Mouse (Mus musculus) midbrain, embryonic 12.5 days (tissue): Measurements from ENCODE around the gene Bmi1. TPM values are rescaled to one million over a fixed set of nuclear protein-coding genes. Genes with fewer than 3 reads are reported as not detected.
A peak's percentile ranks its signal among the peaks of the same experiment; 100 is the strongest.

Source experiments
- ATAC-seq: fragments of 200-750 bp; cut with Nextera tagmentation; 2 replicates; pipeline ENCODE4 v1.8.0; 2017; ENCODE audit warnings: low read depth, moderate TSS enrichment, moderate library complexity; ENCODE audit not compliant: low FRiP score
- H3K27ac ChIP-seq: fragments of 300-500 bp; sonication (generic); replicated peaks from 2 replicates; pipeline ENCODE4 v1.5.1; 2016; ENCODE audit warnings: mild to moderate bottlenecking
- H3K27me3 ChIP-seq: fragments of 300-500 bp; sonication (generic); 2 replicates; pipeline ENCODE4 v1.6.1; 2016; ENCODE audit warnings: mild to moderate bottlenecking
- H3K36me3 ChIP-seq: fragments of 300-500 bp; sonication (generic); 2 replicates; pipeline ENCODE4 v1.6.1; 2016
- H3K4me1 ChIP-seq: fragments of 300-500 bp; sonication (generic); 2 replicates; pipeline ENCODE4 v1.6.1; 2016
- H3K4me2 ChIP-seq: fragments of 300-500 bp; sonication (generic); replicated peaks from 2 replicates; pipeline ENCODE4 v1.6.1; 2016; ENCODE audit warnings: mild to moderate bottlenecking, moderate library complexity
- H3K4me3 ChIP-seq: fragments of 300-500 bp; sonication (generic); 2 replicates; pipeline ENCODE4 v1.5.1; 2016; ENCODE audit warnings: mild to moderate bottlenecking
- H3K9ac ChIP-seq: fragments of 300-500 bp; sonication (generic); replicated peaks from 2 replicates; pipeline ENCODE4 v1.6.1; 2016; ENCODE audit warnings: mild to moderate bottlenecking, moderate library complexity
- H3K9me3 ChIP-seq: fragments of 300-500 bp; sonication (generic); 2 replicates; pipeline ENCODE4 v1.6.1; 2016; ENCODE audit warnings: mild to moderate bottlenecking
- WGBS: fragments of 180-500 bp; shearing (Covaris S2); methylation state at CpG from one replicate; pipeline ENCODE4 v1.1.7; 2016; 5-methylcytosine and 5-hydroxymethylcytosine counted together
- polyA plus RNA-seq: library from polyadenylated mRNA; unstranded; fragments of >200 nt; fragmentation: Nextera tagmentation; extraction: Ambion mirVana; gene quantifications from 2 replicates; pipeline ENCODE4 v1.2.1, GENCODE M21; 2016

Gene Bmi1
- 36.4 and 44.4 TPM in 2 replicates for polyA plus RNA-seq

- H3K4me1 ChIP-seq = peaks cover 47% of the 10 kb centered on the region
- H3K36me3 ChIP-seq = no peaks in the 10 kb centered on the region
- H3K4me2 ChIP-seq = peak within 1 kb of the TSS; percentile 81
- peak within 1 kb of the TSS; percentile 98 for H3K27ac ChIP-seq
- H3K9me3 ChIP-seq = no peaks in the 10 kb centered on the region
- peaks cover 39% of the 10 kb centered on the region for H3K27me3 ChIP-seq
- peak within 1 kb of the TSS; percentile 88 for H3K4me3 ChIP-seq
- 1% methylated on average over 43 of the region's 77 CpGs for WGBS
- peak within 1 kb of the TSS; percentile 95 for H3K9ac ChIP-seq
- ATAC-seq = peak; percentile 76
These were observed at the start of gene Bmi1 for GRCm38 (mm10) chr2:18676936-18677491. Bmi1 (plus strand) TSS chr2:18677018.

- Histone ChIP-seq H3K9me3 (no peaks in the 10 kb centered on the region), H3K27ac (no peak overlapping the region), H3K4me2 (no peak overlapping the region), H3K27me3 (no peaks in the 10 kb centered on the region), H3K36me3 (no peaks in the 10 kb centered on the region), H3K4me3 (no peak overlapping the region), H3K9ac (no peak overlapping the region), H3K4me1 (no peaks in the 10 kb centered on the region)
- no peak for ATAC-seq
- 83% methylated on average over 5 of the region's 5 CpGs for WGBS
These were observed 46.3 kb upstream of the Bmi1 start for GRCm38 (mm10) chr2:18630547-18630946.

GRCm38 (mm10) chr2:18635052-18635451 lies 41.8 kb upstream of the Bmi1 start:
- Histone ChIP-seq H3K36me3 (no peaks in the 10 kb centered on the region), H3K4me1 (no peaks in the 10 kb centered on the region), H3K9me3 (0 out of 2 replicates have a peak, but pooled peaks cover 3% of the 10 kb centered on the region), H3K4me2 (no peak overlapping the region), H3K27me3 (no peaks in the 10 kb centered on the region), H3K27ac (no peak overlapping the region), H3K4me3 (no peak overlapping the region), H3K9ac (no peak overlapping the region)
- ATAC-seq = no peak
- 88% methylated on average over 8 of the region's 8 CpGs for WGBS

- H3K36me3 ChIP-seq = no peaks in the 10 kb centered on the region
- H3K27ac ChIP-seq = no peak overlapping the region
- 73% methylated on average over 4 of the region's 4 CpGs for WGBS
- no peaks in the 10 kb centered on the region for H3K9me3 ChIP-seq
- no peak for ATAC-seq
- no peak overlapping the region for H3K4me2 ChIP-seq
- H3K9ac ChIP-seq = no peak overlapping the region
- H3K4me1 ChIP-seq = no peaks in the 10 kb centered on the region
- no peak overlapping the region for H3K4me3 ChIP-seq
- no peaks in the 10 kb centered on the region; the same call in 1 of the 2 replicates for H3K27me3 ChIP-seq
These were observed 28.3 kb upstream of the Bmi1 start for GRCm38 (mm10) chr2:18648563-18648962.

GRCm38 (mm10) chr2:18654821-18655220 lies 22.0 kb upstream of the Bmi1 start:
- Histone ChIP-seq H3K9me3 (no peaks in the 10 kb centered on the region), H3K4me2 (no peak overlapping the region), H3K27me3 (no peaks in the 10 kb centered on the region), H3K9ac (no peak overlapping the region), H3K4me3 (no peak overlapping the region), H3K27ac (no peak overlapping the region), H3K36me3 (no peaks in the 10 kb centered on the region), H3K4me1 (no peaks in the 10 kb centered on the region)
- 80% methylated on average over 5 of the region's 5 CpGs for WGBS
- ATAC-seq = no peak

- Histone ChIP-seq H3K27me3 (no peaks in the 10 kb centered on the region), H3K9me3 (no peaks in the 10 kb centered on the region), H3K27ac (no peak overlapping the region), H3K4me1 (no peaks in the 10 kb centered on the region), H3K9ac (no peak overlapping the region), H3K4me3 (no peak overlapping the region), H3K4me2 (no peak overlapping the region), H3K36me3 (no peaks in the 10 kb centered on the region)
- WGBS = 94% methylated on average over 3 of the region's 3 CpGs
- no peak for ATAC-seq
These were observed 12.8 kb upstream of the Bmi1 start for GRCm38 (mm10) chr2:18664003-18664402.

GRCm38 (mm10) chr2:18671041-18671440 lies 5.8 kb upstream of the Bmi1 start:
- Histone ChIP-seq H3K36me3 (no peaks in the 10 kb centered on the region), H3K4me2 (no peak overlapping the region), H3K4me3 (no peak overlapping the region), H3K27me3 (peaks cover 14% of the 10 kb centered on the region), H3K27ac (no peak overlapping the region), H3K9me3 (no peaks in the 10 kb centered on the region), H3K9ac (no peak overlapping the region), H3K4me1 (peaks cover 17% of the 10 kb centered on the region)
- 6% methylated on average over 6 of the region's 6 CpGs for WGBS
- no peak for ATAC-seq

- Histone ChIP-seq H3K4me1 (peaks cover 19% of the 10 kb centered on the region), H3K9ac (peak within 1 kb of the TSS; percentile 95), H3K36me3 (no peaks in the 10 kb centered on the region), H3K27me3 (peaks cover 15% of the 10 kb centered on the region), H3K4me3 (peak within 1 kb of the TSS; percentile 69), H3K27ac (peak within 1 kb of the TSS; percentile 99), H3K4me2 (peak within 1 kb of the TSS; percentile 77), H3K9me3 (no peaks in the 10 kb centered on the region)
- peak; percentile 83 for ATAC-seq
- under 1% methylated on average over 86 of the region's 91 CpGs for WGBS
These were observed 4.6 kb upstream of the Bmi1 start, which contains the start of gene Commd3 for GRCm38 (mm10) chr2:18672133-18672765. Commd3 (plus strand) TSS chr2:18672384.

GRCm38 (mm10) chr2:18672766-18673164 lies 4.1 kb upstream of the Bmi1 start:
- Histone ChIP-seq H3K4me2 (peak overlapping the region; percentile 77), H3K9ac (peak overlapping the region; percentile 95), H3K4me1 (peaks cover 19% of the 10 kb centered on the region), H3K9me3 (no peaks in the 10 kb centered on the region), H3K4me3 (peak overlapping the region; percentile 69), H3K27me3 (peaks cover 15% of the 10 kb centered on the region), H3K27ac (peak overlapping the region; percentile 99), H3K36me3 (no peaks in the 10 kb centered on the region)
- no peak for ATAC-seq
- 1% methylated on average over 11 of the region's 11 CpGs for WGBS

- no peak for ATAC-seq
- Histone ChIP-seq H3K9ac (no peak overlapping the region), H3K4me3 (no peak overlapping the region), H3K36me3 (no peaks in the 10 kb centered on the region), H3K27me3 (peaks cover 15% of the 10 kb centered on the region), H3K4me2 (no peak overlapping the region), H3K27ac (no peak overlapping the region), H3K4me1 (peaks cover 27% of the 10 kb centered on the region), H3K9me3 (no peaks in the 10 kb centered on the region)
- 19% methylated on average over 4 of the region's 4 CpGs for WGBS
These were observed 3.1 kb upstream of the Bmi1 start for GRCm38 (mm10) chr2:18673766-18674165.

- no peak for ATAC-seq
- 20% methylated on average over 4 of the region's 4 CpGs for WGBS
- no peak overlapping the region for H3K9ac ChIP-seq
- H3K27me3 ChIP-seq = peaks cover 19% of the 10 kb centered on the region
- H3K36me3 ChIP-seq = no peaks in the 10 kb centered on the region
- peaks cover 30% of the 10 kb centered on the region for H3K4me1 ChIP-seq
- H3K4me2 ChIP-seq = no peak overlapping the region
- H3K9me3 ChIP-seq = no peaks in the 10 kb centered on the region
- H3K27ac ChIP-seq = no peak overlapping the region
- no peak overlapping the region for H3K4me3 ChIP-seq
These were observed 2.5 kb upstream of the Bmi1 start for GRCm38 (mm10) chr2:18674193-18674902.
